Mouse (Mus musculus) gastrocnemius, postnatal 14 days (tissue): Measurements from ENCODE around the gene Cyp4f15. TPM values are rescaled to one million over a fixed set of nuclear protein-coding genes. Genes with fewer than 3 reads are reported as not detected.
"Not testable (repeated sequence)": the region's sequence is repeated elsewhere in the genome, so short reads cannot be mapped to it uniquely, and the experiment has no call there.

Experiments
- DNase-seq: peaks from one replicate; pipeline ENCODE4 v3.0.0; 2021; ENCODE audit warnings: mixed read lengths
- intact Hi-C: fragments of 180-260 bp; cut with DNase I; formaldehyde crosslinking; loops from one replicate; pipeline ENCODE4 v1.15.1; 2025; ENCODE audit warnings: low total_unique reads
- long read RNA-seq, 2 experiments: library from polyadenylated mRNA; stranded (forward); transcript quantifications; one replicate each; pipeline ENCODE4 v2.0.0; 2021
- total RNA-seq, 2 experiments: library from RNA; stranded (reverse); gene quantifications; 2 replicates each; pipeline ENCODE4 v1.2.3; 2021

The Cyp4f15 gene
- not detected for total RNA-seq
- long read RNA-seq, experiment 1, result 0 reads
- long read RNA-seq, experiment 2, result 0 reads

DNA sequence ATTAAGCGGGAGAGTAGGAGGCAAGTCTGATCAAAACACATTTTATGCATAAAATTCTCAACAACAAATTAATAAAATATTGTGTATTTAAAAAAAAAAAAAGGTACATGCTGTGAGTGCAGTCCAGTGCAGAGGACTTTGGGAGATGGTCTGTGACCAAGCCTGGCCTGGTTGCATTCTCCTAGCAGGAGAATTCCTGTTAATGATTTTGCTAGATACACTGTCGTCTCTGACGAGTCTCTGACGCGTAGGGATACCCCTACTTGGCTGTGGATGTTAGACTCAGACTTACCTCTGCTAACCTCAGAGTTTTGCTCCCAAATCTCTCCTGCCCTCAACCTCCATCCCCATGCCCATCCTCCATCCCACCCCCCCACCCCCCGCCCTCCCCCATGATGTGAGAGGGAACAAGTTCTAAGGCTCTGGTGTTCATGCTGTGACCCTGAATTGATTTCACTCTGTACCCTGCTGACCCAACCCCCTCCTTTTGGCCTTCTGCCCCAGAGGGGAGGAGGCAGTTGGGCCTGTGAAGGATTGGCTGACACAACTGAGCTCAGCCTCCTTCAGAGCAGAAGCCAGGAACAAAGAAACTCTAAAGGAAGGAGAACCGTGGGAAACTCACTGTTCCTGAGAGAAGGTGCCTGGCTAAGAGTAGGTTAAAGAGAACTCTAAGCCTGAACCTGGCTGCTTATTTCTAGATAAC, at the start of gene Cyp4f15:
Gene Cyp4f15, plus strand, starts transcription at position 580 of the 703 bp plus-strand sequence.
- no peak for DNase-seq
- intact Hi-C loops, result no loop called here

GRCm38 (mm10) chr17:32636341-32636740, 49.1 kb upstream of the Cyp4f15 start:
- intact Hi-C loops, result no loop called here
- no peak for DNase-seq

GRCm38 (mm10) chr17:32637151-32637550, 48.3 kb upstream of the Cyp4f15 start:
- intact Hi-C loops, result no loop called here
- DNase-seq, result no peak

GRCm38 (mm10) chr17:32646631-32647030, 38.8 kb upstream of the Cyp4f15 start:
- intact Hi-C loops, result no loop called here
- no peak for DNase-seq

DNA sequence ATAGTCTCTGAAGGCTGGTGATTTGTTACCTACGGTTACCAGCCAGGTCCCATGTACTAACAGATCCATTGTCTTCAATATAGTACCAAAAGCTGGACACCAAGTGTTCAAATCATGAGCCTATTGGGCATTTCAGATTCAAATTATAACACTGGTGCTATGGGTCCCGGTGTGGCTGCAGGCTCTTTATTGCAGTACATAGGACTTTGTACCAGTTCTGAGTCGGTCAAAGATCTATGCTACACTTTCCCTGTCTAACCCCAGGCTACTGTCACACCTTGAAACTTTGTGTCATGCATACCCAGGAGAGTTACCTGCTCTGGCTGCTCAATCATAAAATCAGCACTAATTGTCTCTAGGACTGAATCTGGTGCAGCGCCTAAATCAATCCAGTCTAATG, 31.6 kb upstream of the Cyp4f15 start:
- intact Hi-C loops, result no loop called here
- DNase-seq, result no peak

- DNase-seq, result no peak
- intact Hi-C loops, result no loop called here
Measured at GRCm38 (mm10) chr17:32657041-32657440, 28.4 kb upstream of the Cyp4f15 start.

DNA sequence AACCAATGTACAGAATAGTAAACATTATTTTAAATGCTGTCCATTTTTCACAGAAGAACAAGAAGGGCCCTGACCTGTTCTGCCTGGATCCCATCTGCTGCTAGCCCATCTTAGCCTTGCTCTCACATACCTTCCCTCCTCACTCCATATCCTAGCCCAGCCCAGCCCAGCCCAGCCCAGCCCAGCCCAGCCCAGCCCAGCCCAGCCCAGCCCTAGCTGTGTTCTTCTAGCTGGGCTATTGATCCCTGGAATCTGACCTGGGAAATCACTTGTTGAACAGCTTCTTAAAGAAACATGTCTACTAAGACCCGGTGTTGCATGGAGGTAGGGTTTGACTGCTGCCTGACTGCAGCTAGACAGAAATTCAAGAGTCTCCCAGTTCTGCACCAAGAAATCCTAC, 27.2 kb upstream of the Cyp4f15 start:
- no peak for DNase-seq
- intact Hi-C loops, result no loop called here

GRCm38 (mm10) chr17:32658712-32659111, 26.7 kb upstream of the Cyp4f15 start, which contains the start of gene Cyp4f40:
Cyp4f40 (plus strand) TSS chr17:32658900.
- intact Hi-C loops, result no loop called here

DNA sequence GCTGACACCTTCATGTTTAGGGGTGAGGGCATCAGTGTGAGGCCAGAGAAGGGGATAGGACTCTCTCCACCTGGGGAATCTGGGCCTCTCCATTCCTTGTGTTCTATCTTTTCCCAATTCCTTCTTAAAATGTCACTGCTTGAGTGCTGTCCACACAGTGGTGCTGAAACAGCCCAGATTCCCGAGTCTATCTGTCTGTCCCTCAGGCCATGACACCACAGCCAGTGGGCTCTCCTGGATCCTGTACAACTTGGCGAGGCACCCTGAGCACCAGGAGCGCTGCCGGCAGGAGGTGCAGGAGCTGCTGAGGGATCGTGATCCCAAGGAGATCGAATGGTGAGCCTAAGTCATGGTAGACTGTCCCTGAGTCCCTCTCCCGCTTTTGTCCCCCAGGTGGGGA, 11.5 kb upstream of the Cyp4f15 start:
- intact Hi-C loops, result no loop called here

More at GRCm38 (mm10) chr17:32658712-32659111, 26.7 kb upstream of the Cyp4f15 start, which contains the start of gene Cyp4f40:
- no peak for DNase-seq

DNA sequence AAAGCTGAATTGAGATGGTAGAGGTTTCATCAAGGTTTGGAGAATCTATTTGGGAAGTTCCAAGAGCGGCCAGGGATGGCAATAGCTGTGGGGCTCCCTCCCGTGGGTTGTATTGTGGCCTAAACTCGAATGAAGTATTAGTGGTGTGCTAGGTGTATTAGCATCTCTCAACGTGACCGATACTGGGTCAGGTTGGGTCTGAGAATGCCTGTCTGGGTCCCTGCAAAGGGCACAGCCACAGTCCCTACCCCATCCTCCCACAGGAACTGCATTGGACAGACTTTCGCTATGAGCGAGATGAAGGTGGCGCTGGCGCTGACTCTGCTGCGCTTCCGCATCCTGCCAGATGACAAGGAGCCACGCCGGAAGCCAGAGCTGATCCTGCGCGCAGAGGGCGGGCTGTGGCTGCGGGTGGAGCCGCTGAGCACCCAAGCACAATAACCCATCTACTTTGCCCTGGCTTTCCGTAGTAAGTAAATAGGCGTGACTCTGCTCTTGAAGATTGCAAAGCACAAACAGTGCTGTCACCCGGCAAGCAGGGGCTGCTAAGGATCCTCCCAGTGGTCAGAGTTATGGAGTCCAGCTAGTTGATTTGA, 9.3 kb upstream of the Cyp4f15 start:
- DNase-seq, result no peak
- intact Hi-C loops, result no loop called here

More for the DNA sequence above, 11.5 kb upstream of the Cyp4f15 start:
- no peak for DNase-seq

- DNase-seq, result no peak
- intact Hi-C loops, result loop anchor here (5.0 kb wide), 1 partner anchor 153 kb away; no protein-coding TSS in a partner anchor
Measured at GRCm38 (mm10) chr17:32680404-32680803, 5.0 kb upstream of the Cyp4f15 start.

GRCm38 (mm10) chr17:32686722-32687121, 1.3 kb downstream of the Cyp4f15 start:
- intact Hi-C loops, result no loop called here
- DNase-seq, result no peak

GRCm38 (mm10) chr17:32690959-32691358, 5.5 kb downstream of the Cyp4f15 start:
- intact Hi-C loops, result no loop called here
- DNase-seq, result no peak

DNA sequence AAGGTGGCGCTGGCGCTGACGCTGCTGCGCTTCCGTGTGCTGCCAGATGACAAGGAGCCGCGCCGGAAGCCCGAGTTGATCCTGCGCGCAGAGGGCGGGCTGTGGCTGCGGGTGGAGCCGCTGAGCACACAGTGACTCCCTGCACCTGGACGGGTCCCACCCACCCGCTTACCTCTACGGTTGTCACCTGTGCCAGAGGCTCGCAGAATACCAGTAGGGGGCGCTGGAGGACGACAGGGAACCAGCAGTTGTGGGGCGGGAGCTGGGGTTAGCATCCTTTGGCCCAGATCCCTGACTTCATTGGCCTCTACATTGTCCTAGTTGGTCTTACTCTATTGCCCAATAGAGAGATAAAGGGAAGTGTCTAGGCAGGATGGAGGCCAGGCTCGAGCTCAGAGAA, 17.4 kb downstream of the Cyp4f15 start:
- intact Hi-C loops, result no loop called here

GRCm38 (mm10) chr17:32710541-32710940, 25.1 kb downstream of the Cyp4f15 start:
- intact Hi-C loops, result not testable (repeated sequence)

More for the DNA sequence above, 17.4 kb downstream of the Cyp4f15 start:
- DNase-seq, result no peak

GRCm38 (mm10) chr17:32722151-32722550, 36.7 kb downstream of the Cyp4f15 start:
- DNase-seq, intact Hi-C loops: not testable (repeated sequence)

More at GRCm38 (mm10) chr17:32710541-32710940, 25.1 kb downstream of the Cyp4f15 start:
- DNase-seq, result not testable (repeated sequence)

DNA sequence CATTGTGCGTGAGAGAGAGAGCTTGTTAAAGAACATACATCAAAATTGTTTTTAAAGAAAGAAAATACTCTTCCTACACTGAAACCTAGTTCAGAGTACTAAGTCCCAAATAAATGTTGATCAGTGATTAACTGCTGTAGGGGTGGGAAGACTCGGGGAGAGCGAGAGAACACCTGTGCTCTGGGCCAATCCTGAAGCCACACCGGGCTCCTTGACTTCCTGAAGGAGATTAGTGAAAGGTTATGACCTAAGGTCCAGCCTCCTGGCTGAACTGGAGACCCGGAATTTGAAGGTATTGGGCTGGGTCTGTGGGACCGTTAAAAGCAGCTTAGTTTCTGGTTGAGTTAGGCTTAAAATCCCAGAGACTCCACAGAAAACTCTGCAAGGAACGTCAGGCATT, 37.3 kb downstream of the Cyp4f15 start:
- no peak for DNase-seq
- intact Hi-C loops, result no loop called here

GRCm38 (mm10) chr17:32726360-32726759, 40.9 kb downstream of the Cyp4f15 start:
- intact Hi-C loops, DNase-seq: not testable (repeated sequence)

DNA sequence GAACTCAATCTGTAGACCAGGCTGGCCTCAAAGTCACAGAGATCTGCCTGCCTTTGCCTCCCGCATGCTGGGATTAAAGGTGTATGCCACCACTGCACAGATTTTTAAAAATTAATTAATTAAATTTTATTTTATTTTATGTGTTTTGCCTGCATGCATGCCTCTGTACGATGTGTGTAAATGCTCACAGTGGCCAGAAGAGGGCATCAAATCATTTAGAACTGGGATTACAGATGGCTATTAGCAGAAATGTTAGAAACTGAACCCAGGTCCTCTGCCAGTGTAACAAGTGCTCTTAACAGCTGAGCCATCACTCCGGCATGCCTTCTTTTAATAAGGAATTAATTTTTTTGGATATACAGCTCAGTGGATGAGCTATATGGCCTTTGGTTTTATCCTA, 43.6 kb downstream of the Cyp4f15 start:
- intact Hi-C loops, result no loop called here
- no peak for DNase-seq

GRCm38 (mm10) chr17:32738406-32738805, 53.0 kb downstream of the Cyp4f15 start:
- intact Hi-C loops, result no loop called here

DNA sequence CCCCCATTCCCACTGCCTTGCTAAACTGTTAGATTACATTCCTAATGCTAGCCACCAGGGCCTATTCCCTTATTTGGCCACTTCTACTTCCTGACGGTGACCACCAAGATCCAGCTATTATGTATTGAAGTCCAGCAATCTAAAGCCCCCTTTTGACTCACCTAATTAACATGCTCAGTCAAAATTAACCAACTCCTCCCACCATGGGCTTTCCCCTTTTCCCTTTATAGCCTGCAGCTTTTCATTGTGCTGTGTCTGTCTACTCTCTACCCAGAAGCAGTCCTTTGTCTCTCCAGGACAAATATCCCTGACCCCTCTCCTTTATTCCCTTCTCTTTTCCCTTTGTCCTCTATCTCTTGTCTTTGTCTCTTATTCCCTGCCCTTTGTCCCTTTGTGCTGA, 55.6 kb downstream of the Cyp4f15 start:
- no peak for DNase-seq
- intact Hi-C loops, result no loop called here

More at GRCm38 (mm10) chr17:32738406-32738805, 53.0 kb downstream of the Cyp4f15 start:
- no peak for DNase-seq
